Mouse (Mus musculus): ENCODE results near the gene Baat.
"Not testable (repeated sequence)": the region's sequence is repeated elsewhere in the genome, so short reads cannot be mapped to it uniquely, and the experiment has no call there.

The Baat gene

GRCm38 (mm10) chr4:49506386-49506785, at the start of gene Baat:
Gene Baat, minus strand, starts transcription at chr4:49506557.
- DNase-seq, result no peak

- DNase-seq, result no peak
Measured at GRCm38 (mm10) chr4:49553380-49553779, 47.0 kb upstream of the Baat start.

DNA sequence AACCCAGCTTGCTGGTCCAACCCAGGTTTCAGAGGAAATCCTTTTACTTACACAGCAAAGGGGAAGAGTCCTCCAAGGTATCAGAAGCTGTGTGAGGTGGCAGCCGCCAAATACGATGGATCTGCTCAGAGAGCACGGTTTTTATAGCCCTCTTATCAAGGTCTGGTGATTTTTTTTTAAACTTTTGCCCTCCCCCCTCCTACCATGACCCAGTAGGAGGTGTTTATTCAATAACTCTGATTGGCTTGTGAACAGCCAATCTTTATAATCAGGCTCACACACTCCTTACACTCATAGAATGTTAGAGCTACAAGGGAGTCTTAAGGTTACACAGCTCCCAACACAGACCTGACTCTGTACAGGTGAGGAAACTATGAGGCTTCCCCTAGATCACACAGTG, 43.0 kb upstream of the Baat start, which contains the start of gene Aldob:
Aldob (minus strand) TSS at position 164 of the 400 bp plus-strand sequence.
- DNase-seq, result no peak

DNA sequence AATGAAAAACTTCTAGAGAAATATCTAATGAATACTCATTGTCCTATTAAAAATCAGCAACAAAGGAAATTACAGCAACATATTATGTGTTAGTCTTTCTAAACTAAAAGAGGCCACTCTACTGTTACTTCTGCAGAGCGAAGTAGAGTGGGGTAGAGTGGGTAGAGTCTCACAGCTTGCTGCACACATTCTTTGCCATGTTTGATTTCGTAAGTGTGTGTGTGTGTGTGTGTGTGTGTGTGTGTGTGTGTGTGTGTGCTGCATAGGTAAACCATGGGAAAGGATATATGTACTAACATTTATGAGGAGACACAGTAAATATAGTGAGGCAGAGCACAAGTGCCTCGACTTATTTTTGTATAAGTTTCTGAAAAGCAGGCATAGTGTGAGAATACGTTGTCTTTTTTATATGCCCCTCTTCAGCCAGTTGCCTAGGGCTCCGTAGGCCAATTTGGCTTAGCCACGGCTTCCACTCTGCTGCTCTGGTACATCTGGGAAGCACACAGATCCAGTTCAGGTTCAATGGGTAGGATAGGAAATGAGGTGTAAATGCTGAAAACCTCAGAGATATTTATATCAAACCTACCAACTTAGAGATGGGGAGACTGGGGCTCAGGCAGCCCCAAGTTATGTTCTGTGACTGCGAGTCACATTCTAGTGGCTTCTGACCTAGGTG, 41.3 kb upstream of the Baat start:
- DNase-seq, result no peak

DNA sequence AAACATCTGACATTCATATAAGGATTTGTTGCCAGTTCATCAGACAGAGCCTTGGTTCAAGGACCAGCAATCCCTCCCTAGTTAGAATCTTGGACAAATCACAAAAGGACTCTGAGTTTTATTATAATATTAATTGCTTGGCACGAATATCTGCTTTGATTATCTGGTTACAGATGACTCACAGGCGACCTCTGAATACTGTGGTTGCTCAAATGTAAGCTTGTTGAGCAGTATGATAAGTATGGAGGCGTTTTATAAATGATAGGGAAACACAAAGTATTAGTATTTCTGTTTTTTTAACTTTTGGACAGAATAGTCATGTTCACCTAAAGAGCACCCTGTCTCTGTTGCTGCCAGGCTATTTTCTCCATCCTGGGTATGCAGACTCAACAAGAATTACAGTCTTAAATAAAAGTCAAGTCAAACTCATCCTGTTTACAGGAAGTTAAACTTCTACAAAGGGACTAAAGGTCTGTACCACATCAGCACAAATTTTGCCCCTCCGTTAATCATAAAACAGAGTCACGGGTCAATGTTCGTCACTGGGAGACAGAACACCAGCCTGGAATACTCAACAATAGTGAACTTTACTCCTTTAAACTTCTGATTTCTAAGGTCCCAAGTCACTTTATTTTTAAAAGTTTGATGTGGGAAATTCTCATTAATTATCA, 40.7 kb upstream of the Baat start:
- no peak for DNase-seq

GRCm38 (mm10) chr4:49546026-49546425, 39.7 kb upstream of the Baat start:
- no peak for DNase-seq

- DNase-seq, result no peak
Measured at GRCm38 (mm10) chr4:49540966-49541365, 34.6 kb upstream of the Baat start.

GRCm38 (mm10) chr4:49539665-49540064, 33.3 kb upstream of the Baat start:
- no peak for DNase-seq

DNA sequence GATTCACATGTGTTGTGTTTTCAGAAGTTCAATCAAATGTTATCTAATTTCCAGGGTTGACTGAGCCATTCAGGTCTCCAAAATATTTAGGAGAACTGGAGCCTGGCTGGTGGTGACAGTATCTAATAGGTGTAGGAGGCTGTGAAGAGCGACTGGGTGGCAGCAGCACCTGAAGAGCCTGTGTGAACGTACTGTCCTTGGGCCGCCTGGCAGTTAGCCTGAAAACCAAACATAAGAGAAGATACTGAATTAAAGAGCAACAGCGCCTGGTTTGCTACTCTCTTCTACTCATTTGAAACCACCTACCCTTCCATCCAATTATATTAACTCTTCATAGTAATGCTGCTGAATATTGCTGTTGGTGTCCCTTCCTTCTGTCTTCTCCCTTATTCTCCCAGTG, 30.3 kb upstream of the Baat start:
- no peak for DNase-seq

- DNase-seq, result no peak
Measured at GRCm38 (mm10) chr4:49535675-49536294, 29.4 kb upstream of the Baat start.

- no peak for DNase-seq
Measured at GRCm38 (mm10) chr4:49535036-49535435, 28.7 kb upstream of the Baat start.

DNA sequence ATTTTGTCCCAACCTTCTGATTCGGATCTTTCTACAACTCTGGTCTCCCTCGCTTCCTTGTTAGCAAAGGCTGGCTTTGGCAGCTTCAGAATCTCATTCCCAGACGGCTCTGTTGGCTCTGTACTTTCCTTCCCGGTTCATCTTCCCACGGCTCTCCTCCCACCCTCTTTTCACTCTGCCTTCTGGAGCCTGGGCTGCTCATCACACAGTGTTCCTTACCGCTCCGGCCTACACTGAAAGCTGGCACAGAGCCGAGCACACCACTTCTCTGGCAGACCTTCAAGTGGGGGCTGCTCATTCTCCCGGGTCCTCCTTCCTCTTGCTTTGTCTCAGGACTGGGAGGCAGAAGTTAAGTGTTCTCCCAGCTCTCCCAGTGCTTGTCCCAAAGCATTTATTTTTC, 16.2 kb upstream of the Baat start:
- no peak for DNase-seq

DNA sequence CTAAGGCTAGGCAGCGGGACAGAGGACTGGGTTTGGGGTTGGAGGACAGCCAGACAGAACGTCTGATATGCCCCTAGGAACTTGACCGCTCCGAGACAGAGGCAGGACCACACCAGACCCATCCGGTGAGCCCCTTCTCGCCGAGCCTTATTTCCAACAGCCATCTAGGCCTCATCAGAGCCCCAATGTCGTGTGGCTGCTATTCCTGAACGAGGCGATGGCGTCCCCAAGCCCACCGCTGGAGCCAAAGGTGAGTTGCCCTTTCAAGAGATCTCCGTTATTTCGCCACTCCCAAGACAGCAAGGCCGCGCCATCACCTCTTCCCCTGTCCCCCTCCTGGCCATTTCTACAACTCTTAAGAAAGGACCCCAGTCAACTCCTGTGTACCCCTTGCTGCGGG, 15.0 kb upstream of the Baat start:
- DNase-seq, result no peak

DNA sequence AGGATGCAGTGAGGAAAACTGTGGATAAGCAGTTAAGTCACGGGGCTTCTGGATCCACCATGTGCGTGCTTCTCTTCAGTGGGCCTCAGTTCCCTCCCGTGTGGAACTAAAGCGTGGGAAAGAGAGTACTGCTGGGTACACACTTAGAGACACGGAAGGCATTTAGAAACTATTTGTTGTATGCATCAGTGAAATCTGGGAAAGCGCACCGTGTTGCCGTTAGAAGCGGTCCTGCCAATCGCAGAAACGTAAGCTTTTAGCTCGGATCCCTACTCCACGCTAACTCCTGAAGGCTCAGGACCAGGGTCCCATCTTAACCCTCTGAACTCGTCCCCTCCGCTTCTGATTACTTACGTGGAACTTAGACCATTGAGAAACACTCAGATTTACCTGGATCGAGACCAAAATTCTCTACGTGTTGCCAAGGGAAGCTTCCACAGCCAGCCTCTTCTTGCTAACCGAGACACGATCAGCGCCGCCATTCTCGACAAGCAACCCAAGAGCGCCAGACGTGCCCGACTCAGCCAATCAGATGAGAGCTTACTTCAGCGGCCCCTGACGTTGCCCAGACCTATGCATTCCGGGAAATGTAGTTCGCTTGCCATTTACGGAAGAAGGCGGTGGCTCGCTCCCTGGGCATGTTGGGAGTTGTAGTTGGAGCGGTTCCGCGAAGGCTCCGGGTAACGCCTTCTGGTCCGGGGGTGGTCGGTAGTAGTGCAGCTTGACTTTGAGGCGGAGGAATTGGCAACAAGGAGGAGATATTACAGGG, 14.4 kb upstream of the Baat start, which contains the start of the genes Mrpl50 and Zfp189:
Mrpl50 (minus strand) TSS at position 522 of the 769 bp plus-strand sequence.
Zfp189 (plus strand) TSS at position 605 of the 769 bp plus-strand sequence.
- DNase-seq, result peak; percentile 81 to 84

DNA sequence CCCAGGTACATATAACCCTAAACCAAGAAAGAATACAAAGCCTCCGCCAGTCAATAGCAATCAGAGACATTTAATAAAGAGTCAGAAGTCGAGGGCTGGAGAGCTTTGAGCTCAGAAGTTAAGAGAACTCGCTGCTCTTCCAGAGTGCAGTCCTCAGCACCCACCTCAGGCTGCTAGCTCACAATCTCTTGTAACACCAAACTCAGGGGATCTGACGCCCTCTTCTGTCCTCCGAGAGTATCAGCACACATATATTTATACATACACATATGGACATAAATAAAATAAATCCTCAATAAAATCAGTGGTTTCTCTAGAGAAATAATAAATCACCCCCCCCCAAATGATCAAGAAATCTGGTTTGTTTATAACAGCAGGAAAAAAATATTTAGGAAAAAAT, 13.1 kb upstream of the Baat start:
- DNase-seq, result no peak

- no peak for DNase-seq
Measured at GRCm38 (mm10) chr4:49514441-49514840, 8.1 kb upstream of the Baat start.

DNA sequence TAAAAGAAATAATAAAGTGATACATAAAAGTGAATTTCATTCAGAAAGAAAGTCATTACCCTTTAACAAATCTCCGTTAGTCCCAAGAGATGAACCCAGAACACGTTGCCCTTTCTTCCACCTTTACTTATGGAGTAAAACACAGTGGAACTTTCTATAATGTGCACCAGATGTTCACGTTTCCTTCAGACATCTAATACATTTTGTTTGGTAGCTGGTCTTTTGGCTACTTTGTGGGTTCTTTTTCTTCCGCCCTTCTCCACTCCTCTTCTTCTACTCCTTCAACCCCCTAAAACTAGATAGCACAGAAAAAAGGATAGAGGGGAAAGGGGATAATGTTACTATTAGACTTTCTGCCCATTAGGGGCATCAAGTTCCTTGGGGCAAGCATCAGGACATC, 6.3 kb upstream of the Baat start:
- DNase-seq, result no peak

GRCm38 (mm10) chr4:49510236-49510835, 4.0 kb upstream of the Baat start:
- not testable (repeated sequence) for DNase-seq

GRCm38 (mm10) chr4:49509183-49509582, 2.8 kb upstream of the Baat start:
- no peak for DNase-seq

- no peak for DNase-seq
Measured at GRCm38 (mm10) chr4:49503563-49503962, 2.8 kb downstream of the Baat start.

DNA sequence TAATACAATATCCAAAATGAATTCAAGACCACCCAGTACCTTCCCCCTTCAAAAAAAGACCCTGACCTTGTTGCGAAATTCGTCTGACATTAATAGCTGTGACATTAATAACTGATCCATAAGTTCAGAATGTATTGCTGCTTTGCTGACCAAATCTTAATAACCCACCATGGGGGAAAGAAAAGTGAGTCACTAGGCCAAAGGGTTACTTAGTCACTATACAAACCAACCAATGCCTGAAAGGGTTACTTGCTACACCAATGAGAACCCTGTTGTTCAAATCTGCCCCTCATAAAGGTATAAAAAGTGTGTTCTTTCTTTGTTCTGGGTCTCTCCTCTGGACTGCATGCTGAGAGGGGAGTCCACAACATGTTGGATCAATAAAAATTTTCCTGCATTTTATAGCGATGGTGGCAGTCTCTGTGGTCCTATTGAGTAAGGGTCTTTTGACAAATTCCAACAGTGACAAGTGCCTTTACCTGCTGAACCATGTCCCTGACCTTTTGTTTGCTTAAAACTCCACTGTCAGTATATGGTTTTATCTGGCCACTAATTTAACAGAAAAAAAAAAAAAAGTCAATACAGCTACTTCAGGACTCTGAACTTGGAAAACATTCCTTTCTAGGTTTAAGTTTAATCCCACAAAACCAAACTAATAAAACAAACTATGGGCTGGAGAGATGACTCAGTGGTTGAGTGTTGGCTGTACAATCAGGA, 20.3 kb downstream of the Baat start:
- DNase-seq, result not testable (repeated sequence)

- DNase-seq, result no peak
Measured at GRCm38 (mm10) chr4:49485442-49485841, 20.9 kb downstream of the Baat start.
